Mouse (Mus musculus): ENCODE results near the gene Rptor.

DNA sequence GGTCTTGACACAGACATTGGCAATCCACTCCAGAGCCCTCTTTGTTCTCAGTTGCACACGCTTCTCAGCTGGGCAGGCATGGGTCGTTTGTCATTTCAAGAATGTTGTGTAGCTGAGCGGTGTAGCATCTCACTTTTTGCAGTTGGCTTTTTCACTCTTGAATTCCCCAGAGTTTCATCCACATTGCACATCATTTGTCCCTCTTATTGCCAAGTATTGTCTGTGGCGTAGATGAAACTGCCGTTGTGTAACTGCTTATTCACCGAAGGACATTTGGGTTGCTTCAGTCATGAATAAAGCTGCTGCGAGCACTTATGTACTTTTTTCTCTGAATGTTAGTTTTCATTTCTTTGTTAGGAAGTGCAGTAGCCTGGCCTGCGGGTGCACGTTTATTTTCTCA, 37.8 kb downstream of the Rptor start:
- TF ChIP-seq POLR2A (IDR thresholded peaks at IDR 0.05; ENCODE audit: insufficient read depth, low read depth, low read length) (no peak), CTCF (IDR thresholded peaks at IDR 0.05) (no peak)

All from heart, adult 2 months (tissue).